Mouse (Mus musculus): ENCODE measurements around the gene Cd22. TPM values are rescaled to one million over a fixed set of nuclear protein-coding genes. Genes with fewer than 3 reads are reported as not detected.

Gene Cd22
- polyA plus RNA-seq, 1 experiment, result 11.2 TPM

GRCm38 (mm10) chr7:30873083-30873482 lies 7.1 kb downstream of the Cd22 start:
- peak; percentile 81 for DNase-seq
- no peaks in the 10 kb centered on the region for H3K4me1 ChIP-seq (ENCODE audit: control insufficient read depth, insufficient read depth, low read length)
- TF ChIP-seq POLR2A (IDR thresholded peaks at IDR 0.05; ENCODE audit: low read depth, low read length) (no peak), CTCF (conservative IDR thresholded peaks at IDR 0.05; ENCODE audit: insufficient read depth, insufficient read length, low read depth, low read length) (peak; percentile 79)
- H3K36me3 ChIP-seq (ENCODE audit: control insufficient read depth, insufficient read depth, low read length), result no peaks in the 10 kb centered on the region
- H3K4me3 ChIP-seq (ENCODE audit: insufficient read depth, low read depth, low read length), result no peak overlapping the region
- H3K27ac ChIP-seq (ENCODE audit: insufficient read depth, low read depth, low read length), result no peak overlapping the region
- 14% methylated on average over 15 of the region's 15 CpGs for WGBS
- H3K27me3 ChIP-seq (replicated peaks; ENCODE audit: control insufficient read depth, insufficient read depth, low read length), result no peaks in the 10 kb centered on the region

GRCm38 (mm10) chr7:30863386-30863785 lies 16.8 kb downstream of the Cd22 start:
- H3K27me3 ChIP-seq (replicated peaks; ENCODE audit: control insufficient read depth, insufficient read depth, low read length), result no peaks in the 10 kb centered on the region
- no peak overlapping the region for H3K27ac ChIP-seq (ENCODE audit: insufficient read depth, low read depth, low read length)
- no peak for DNase-seq
- no peak for TF ChIP-seq CTCF (conservative IDR thresholded peaks at IDR 0.05; ENCODE audit: insufficient read depth, insufficient read length, low read depth, low read length)
- no peak for TF ChIP-seq POLR2A (IDR thresholded peaks at IDR 0.05; ENCODE audit: low read depth, low read length)
- no peaks in the 10 kb centered on the region for H3K36me3 ChIP-seq (ENCODE audit: control insufficient read depth, insufficient read depth, low read length)
- WGBS, result 34% methylated on average over 8 of the region's 8 CpGs
- H3K4me1 ChIP-seq (ENCODE audit: control insufficient read depth, insufficient read depth, low read length), result no peaks in the 10 kb centered on the region
- no peak overlapping the region for H3K4me3 ChIP-seq (ENCODE audit: insufficient read depth, low read depth, low read length)

- no peaks in the 10 kb centered on the region for H3K36me3 ChIP-seq (ENCODE audit: control insufficient read depth, insufficient read depth, low read length)
- H3K27me3 ChIP-seq (replicated peaks; ENCODE audit: control insufficient read depth, insufficient read depth, low read length), result no peaks in the 10 kb centered on the region
- H3K4me1 ChIP-seq (ENCODE audit: control insufficient read depth, insufficient read depth, low read length), result no peaks in the 10 kb centered on the region
- no peak within 1 kb of the TSS for H3K4me3 ChIP-seq (ENCODE audit: insufficient read depth, low read depth, low read length)
- 87% methylated on average over 12 of the region's 12 CpGs for WGBS
- DNase-seq, result no peak
- H3K27ac ChIP-seq (ENCODE audit: insufficient read depth, low read depth, low read length), result no peak within 1 kb of the TSS
- TF ChIP-seq POLR2A (IDR thresholded peaks at IDR 0.05; ENCODE audit: low read depth, low read length) (no peak), CTCF (conservative IDR thresholded peaks at IDR 0.05; ENCODE audit: insufficient read depth, insufficient read length, low read depth, low read length) (no peak)
Measured at GRCm38 (mm10) chr7:30861464-30861863, 18.7 kb downstream of the Cd22 start, which contains the start of gene Ffar1. TSS of gene Ffar1 (minus strand) at chr7:30861564.

GRCm38 (mm10) chr7:30859635-30860402 lies 20.3 kb downstream of the Cd22 start:
- peak; percentile 44 for DNase-seq
- WGBS, result 9% methylated on average over 14 of the region's 16 CpGs

GRCm38 (mm10) chr7:30859290-30859634 lies 20.9 kb downstream of the Cd22 start:
- no peaks in the 10 kb centered on the region for H3K36me3 ChIP-seq (ENCODE audit: control insufficient read depth, insufficient read depth, low read length)
- H3K4me1 ChIP-seq (ENCODE audit: control insufficient read depth, insufficient read depth, low read length), result no peaks in the 10 kb centered on the region
- TF ChIP-seq POLR2A (IDR thresholded peaks at IDR 0.05; ENCODE audit: low read depth, low read length) (no peak), CTCF (conservative IDR thresholded peaks at IDR 0.05; ENCODE audit: insufficient read depth, insufficient read length, low read depth, low read length) (peak; percentile 95)
- DNase-seq, result peak; percentile 84
- H3K27ac ChIP-seq (ENCODE audit: insufficient read depth, low read depth, low read length), result no peak overlapping the region
- H3K4me3 ChIP-seq (ENCODE audit: insufficient read depth, low read depth, low read length), result no peak overlapping the region
- no peaks in the 10 kb centered on the region for H3K27me3 ChIP-seq (replicated peaks; ENCODE audit: control insufficient read depth, insufficient read depth, low read length)

More at GRCm38 (mm10) chr7:30859635-30860402, 20.3 kb downstream of the Cd22 start:
- TF ChIP-seq POLR2A (IDR thresholded peaks at IDR 0.05; ENCODE audit: low read depth, low read length) (no peak), CTCF (conservative IDR thresholded peaks at IDR 0.05; ENCODE audit: insufficient read depth, insufficient read length, low read depth, low read length) (peak; percentile 78)
- Histone ChIP-seq H3K27ac (ENCODE audit: insufficient read depth, low read depth, low read length) (no peak overlapping the region), H3K27me3 (replicated peaks; ENCODE audit: control insufficient read depth, insufficient read depth, low read length) (no peaks in the 10 kb centered on the region), H3K4me3 (ENCODE audit: insufficient read depth, low read depth, low read length) (peak overlapping the region; percentile 4; the same call in 1 of the 2 replicates), H3K36me3 (ENCODE audit: control insufficient read depth, insufficient read depth, low read length) (no peaks in the 10 kb centered on the region), H3K4me1 (ENCODE audit: control insufficient read depth, insufficient read depth, low read length) (no peaks in the 10 kb centered on the region)

GRCm38 (mm10) chr7:30857746-30858145 lies 22.4 kb downstream of the Cd22 start:
- H3K27me3 ChIP-seq (replicated peaks; ENCODE audit: control insufficient read depth, insufficient read depth, low read length), result no peaks in the 10 kb centered on the region
- no peak overlapping the region for H3K4me3 ChIP-seq (ENCODE audit: insufficient read depth, low read depth, low read length)
- H3K4me1 ChIP-seq (ENCODE audit: control insufficient read depth, insufficient read depth, low read length), result no peaks in the 10 kb centered on the region
- H3K27ac ChIP-seq (ENCODE audit: insufficient read depth, low read depth, low read length), result no peak overlapping the region
- H3K36me3 ChIP-seq (ENCODE audit: control insufficient read depth, insufficient read depth, low read length), result no peaks in the 10 kb centered on the region
- WGBS, result 68% methylated on average over 1 of the region's 1 CpGs
- DNase-seq, result no peak
- no peak for TF ChIP-seq CTCF (conservative IDR thresholded peaks at IDR 0.05; ENCODE audit: insufficient read depth, insufficient read length, low read depth, low read length)
- no peak for TF ChIP-seq POLR2A (IDR thresholded peaks at IDR 0.05; ENCODE audit: low read depth, low read length)

GRCm38 (mm10) chr7:30856078-30856477 lies 24.1 kb downstream of the Cd22 start, which contains the start of gene Ffar3:
TSS of gene Ffar3 (minus strand) at chr7:30856178.
- H3K4me1 ChIP-seq (ENCODE audit: control insufficient read depth, insufficient read depth, low read length), result no peaks in the 10 kb centered on the region
- H3K27me3 ChIP-seq (replicated peaks; ENCODE audit: control insufficient read depth, insufficient read depth, low read length), result no peaks in the 10 kb centered on the region
- no peak within 1 kb of the TSS for H3K4me3 ChIP-seq (ENCODE audit: insufficient read depth, low read depth, low read length)
- DNase-seq, result no peak
- TF ChIP-seq POLR2A (IDR thresholded peaks at IDR 0.05; ENCODE audit: low read depth, low read length) (no peak), CTCF (conservative IDR thresholded peaks at IDR 0.05; ENCODE audit: insufficient read depth, insufficient read length, low read depth, low read length) (no peak)
- no peaks in the 10 kb centered on the region for H3K36me3 ChIP-seq (ENCODE audit: control insufficient read depth, insufficient read depth, low read length)
- 72% methylated on average over 6 of the region's 6 CpGs for WGBS
- H3K27ac ChIP-seq (ENCODE audit: insufficient read depth, low read depth, low read length), result no peak within 1 kb of the TSS

All from kidney, adult 2 months (tissue).